Mouse (Mus musculus) bone marrow macrophage, adult 2 months (primary cell): ENCODE data around the gene Gm45521. TPM values are rescaled to one million over a fixed set of nuclear protein-coding genes. Genes with fewer than 3 reads are reported as not detected.

Experiments used
- H3K27ac ChIP-seq: 2 replicates; pipeline ENCODE4 v1.5.1; 2012; ENCODE audit warnings: low read depth, low read length; ENCODE audit not compliant: insufficient read depth
- H3K4me1 ChIP-seq: 2 replicates; pipeline ENCODE4 v1.6.1; 2012; ENCODE audit warnings: low read length; ENCODE audit not compliant: control insufficient read depth, insufficient read depth
- H3K4me3 ChIP-seq: 2 replicates; pipeline ENCODE4 v1.5.1; 2012; ENCODE audit warnings: mild to moderate bottlenecking, low read length, moderate library complexity; ENCODE audit not compliant: insufficient read depth
- CTCF ChIP-seq: IDR thresholded peaks from 2 replicates; pipeline ENCODE4 v1.5.1; 2012; ENCODE audit warnings: low read depth, mild to moderate bottlenecking, low read length, moderate library complexity
- POLR2A ChIP-seq: IDR thresholded peaks from 2 replicates; pipeline ENCODE4 v1.6.1; 2012; ENCODE audit warnings: mild to moderate bottlenecking, low read depth, low read length, borderline replicate concordance
- polyA plus RNA-seq: library from polyadenylated mRNA; stranded (reverse); fragments of >200 nt; gene quantifications from 2 replicates; pipeline ENCODE4 v1.2.4, GENCODE M21; 2012; ENCODE audit not compliant: missing spikeins, insufficient read depth, insufficient read length

Gene Gm45521
- polyA plus RNA-seq, 1 experiment, result not detected

GRCm38 (mm10) chr14:7945261-7945660, 11.8 kb upstream of the Gm45521 start:
- no peak overlapping the region for H3K4me3 ChIP-seq

GRCm38 (mm10) chr14:7951234-7951633, 5.9 kb upstream of the Gm45521 start:
- Histone ChIP-seq H3K4me3 (no peak overlapping the region), H3K27ac (no peak overlapping the region), H3K4me1 (no peaks in the 10 kb centered on the region)
- TF ChIP-seq CTCF, result no peak
- no peak for TF ChIP-seq POLR2A

More at GRCm38 (mm10) chr14:7945261-7945660, 11.8 kb upstream of the Gm45521 start:
- no peak for TF ChIP-seq CTCF
- Histone ChIP-seq H3K27ac (no peak overlapping the region), H3K4me1 (peaks cover 4% of the 10 kb centered on the region)

GRCm38 (mm10) chr14:7952610-7953254, 4.4 kb upstream of the Gm45521 start:
- no peak for TF ChIP-seq POLR2A
- TF ChIP-seq CTCF, result no peak
- no peaks in the 10 kb centered on the region for H3K4me1 ChIP-seq
- H3K27ac ChIP-seq, result no peak overlapping the region
- no peak overlapping the region for H3K4me3 ChIP-seq

- H3K27ac ChIP-seq, result no peak overlapping the region
- no peak for TF ChIP-seq CTCF
- TF ChIP-seq POLR2A, result no peak
- no peak overlapping the region for H3K4me3 ChIP-seq
- peaks cover 8% of the 10 kb centered on the region for H3K4me1 ChIP-seq
These were observed 3.0 kb upstream of the Gm45521 start for GRCm38 (mm10) chr14:7954071-7954471.

- TF ChIP-seq POLR2A (no peak), CTCF (no peak)
- Histone ChIP-seq H3K27ac (no peak overlapping the region), H3K4me3 (no peak overlapping the region), H3K4me1 (peaks cover 9% of the 10 kb centered on the region)
These were observed 661 bp upstream of the Gm45521 start for GRCm38 (mm10) chr14:7956427-7956826.

GRCm38 (mm10) chr14:7960616-7961015, 3.5 kb downstream of the Gm45521 start:
- H3K27ac ChIP-seq, result no peak overlapping the region
- H3K4me3 ChIP-seq, result no peak overlapping the region
- H3K4me1 ChIP-seq, result peaks cover 15% of the 10 kb centered on the region
- TF ChIP-seq CTCF, result no peak
- TF ChIP-seq POLR2A, result no peak

GRCm38 (mm10) chr14:7961714-7962113, 4.6 kb downstream of the Gm45521 start:
- Histone ChIP-seq H3K4me1 (peaks cover 15% of the 10 kb centered on the region), H3K4me3 (no peak overlapping the region), H3K27ac (no peak overlapping the region)
- TF ChIP-seq CTCF (no peak), POLR2A (no peak)

GRCm38 (mm10) chr14:7962626-7963025, 5.5 kb downstream of the Gm45521 start:
- no peak overlapping the region for H3K4me3 ChIP-seq
- no peak overlapping the region for H3K27ac ChIP-seq
- peaks cover 15% of the 10 kb centered on the region for H3K4me1 ChIP-seq
- TF ChIP-seq CTCF (no peak), POLR2A (no peak)

- H3K27ac ChIP-seq, result no peak overlapping the region
- TF ChIP-seq CTCF, result no peak
- no peak for TF ChIP-seq POLR2A
- no peak overlapping the region for H3K4me3 ChIP-seq
- peaks cover 15% of the 10 kb centered on the region for H3K4me1 ChIP-seq
These were observed 6.1 kb downstream of the Gm45521 start for GRCm38 (mm10) chr14:7963160-7963559.

GRCm38 (mm10) chr14:7964219-7964889, 7.3 kb downstream of the Gm45521 start:
- peaks cover 6% of the 10 kb centered on the region for H3K4me1 ChIP-seq
- TF ChIP-seq CTCF, result peak; percentile 75
- TF ChIP-seq POLR2A, result no peak
- H3K4me3 ChIP-seq, result no peak overlapping the region
- H3K27ac ChIP-seq, result no peak overlapping the region

GRCm38 (mm10) chr14:7971889-7972493, 14.9 kb downstream of the Gm45521 start:
- Histone ChIP-seq H3K4me1 (peaks cover 6% of the 10 kb centered on the region), H3K4me3 (no peak overlapping the region), H3K27ac (no peak overlapping the region)
- TF ChIP-seq POLR2A, result no peak
- TF ChIP-seq CTCF, result no peak
